Mouse (Mus musculus) gastrocnemius, adult 8-10 months (tissue): ENCODE measurements around the gene Stom. TPM values are rescaled to one million over a fixed set of nuclear protein-coding genes. Genes with fewer than 3 reads are reported as not detected.

Experiments used
- DNase-seq, 2 experiments: peaks; one replicate each; pipeline ENCODE4 v3.0.0; 2022; ENCODE audit warnings: low spot score in 2 of 2
- total RNA-seq, 4 experiments: library from RNA; stranded (reverse); gene quantifications; 2 replicates each; pipeline ENCODE4 v1.2.4; 2022

Gene Stom
- total RNA-seq, 4 experiments from 2014 or later: 25.3 to 27.8 (median 26.6) TPM

GRCm38 (mm10) chr2:35273536-35273935, 63.2 kb downstream of the Stom start:
- peak; percentile 60 to 75 for DNase-seq

DNA sequence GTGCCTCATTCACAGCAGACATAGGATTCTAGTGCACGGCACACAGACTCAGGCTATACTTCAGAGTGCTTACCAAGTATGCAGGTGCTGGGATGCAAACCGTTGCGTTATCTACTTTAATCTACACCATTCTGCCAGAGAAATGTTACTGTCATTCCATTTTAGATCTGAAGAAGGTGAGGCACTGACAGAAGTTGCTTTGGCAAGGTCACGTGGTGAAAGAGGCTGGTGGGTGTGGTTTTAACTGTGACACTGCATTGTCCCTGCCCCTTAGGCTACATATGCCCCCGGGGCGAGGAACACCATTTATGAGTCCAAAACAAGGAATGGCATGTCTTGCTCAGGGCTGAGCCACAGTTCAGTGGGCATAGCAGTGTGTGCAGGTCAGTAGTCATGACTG, 63.9 kb downstream of the Stom start:
- DNase-seq: no peak

DNA sequence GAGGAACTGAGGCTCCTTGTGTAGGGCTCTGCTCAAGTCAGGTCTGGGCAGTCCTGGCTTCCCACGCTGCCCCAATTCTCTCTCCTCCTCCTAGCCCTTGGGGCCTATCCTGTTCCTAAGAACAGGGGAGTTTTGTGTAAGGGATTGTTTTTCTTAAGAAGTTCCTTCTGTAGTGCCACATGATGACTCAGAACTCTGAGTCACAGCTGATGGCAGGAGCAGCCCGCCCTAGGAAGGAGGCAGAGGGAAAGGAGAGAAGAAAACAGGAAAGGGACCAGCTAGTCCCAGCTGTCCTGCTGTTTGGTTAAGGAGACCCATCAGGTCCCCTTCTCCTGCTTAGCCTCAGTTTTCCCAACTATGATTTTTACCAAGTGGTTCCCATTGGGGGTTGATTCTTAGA, 65.0 kb downstream of the Stom start:
- DNase-seq: peak in 1 of 2 experiments; percentile 49

- DNase-seq: peak in 1 of 2 experiments; percentile 47
Measured at GRCm38 (mm10) chr2:35270531-35270984, 66.2 kb downstream of the Stom start.

- peak in 1 of 2 experiments; percentile 47 for DNase-seq
Measured at GRCm38 (mm10) chr2:35269716-35270260, 67.0 kb downstream of the Stom start.

- no peak for DNase-seq
Measured at GRCm38 (mm10) chr2:35269136-35269535, 67.6 kb downstream of the Stom start.

DNA sequence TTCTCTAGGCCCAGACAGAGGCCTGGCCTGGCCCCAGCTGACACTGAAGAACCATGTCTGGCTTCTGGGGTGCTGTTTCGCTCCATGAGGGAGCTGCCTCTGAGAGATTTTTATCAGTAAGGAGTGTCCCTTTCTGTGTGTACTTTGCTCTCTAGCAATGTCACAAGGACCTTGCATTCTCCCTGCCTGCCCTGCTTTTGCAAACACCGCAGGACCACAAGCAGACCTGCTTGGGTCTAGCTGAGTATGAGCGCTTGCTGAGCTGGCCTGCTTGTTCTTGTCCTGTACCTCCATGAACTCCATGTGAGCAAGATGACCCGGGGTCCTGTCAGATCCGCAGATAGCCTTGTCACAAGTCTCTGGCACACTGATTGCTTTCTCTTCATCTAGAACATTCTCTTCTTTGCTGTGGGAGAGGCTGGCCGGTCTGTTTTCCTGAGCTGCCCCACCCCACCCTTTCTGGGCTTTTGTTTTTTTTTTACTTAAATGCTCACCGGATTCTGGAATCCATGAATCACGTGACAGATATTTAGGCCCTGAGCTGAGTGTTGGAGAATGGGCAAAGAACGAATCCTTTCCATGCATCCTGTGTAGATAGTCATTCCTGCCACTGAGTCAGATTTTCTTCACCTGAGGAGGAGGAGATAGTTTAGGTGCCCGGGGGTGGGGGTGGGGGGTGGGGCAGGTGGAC, 68.8 kb downstream of the Stom start:
- no peak for DNase-seq

DNA sequence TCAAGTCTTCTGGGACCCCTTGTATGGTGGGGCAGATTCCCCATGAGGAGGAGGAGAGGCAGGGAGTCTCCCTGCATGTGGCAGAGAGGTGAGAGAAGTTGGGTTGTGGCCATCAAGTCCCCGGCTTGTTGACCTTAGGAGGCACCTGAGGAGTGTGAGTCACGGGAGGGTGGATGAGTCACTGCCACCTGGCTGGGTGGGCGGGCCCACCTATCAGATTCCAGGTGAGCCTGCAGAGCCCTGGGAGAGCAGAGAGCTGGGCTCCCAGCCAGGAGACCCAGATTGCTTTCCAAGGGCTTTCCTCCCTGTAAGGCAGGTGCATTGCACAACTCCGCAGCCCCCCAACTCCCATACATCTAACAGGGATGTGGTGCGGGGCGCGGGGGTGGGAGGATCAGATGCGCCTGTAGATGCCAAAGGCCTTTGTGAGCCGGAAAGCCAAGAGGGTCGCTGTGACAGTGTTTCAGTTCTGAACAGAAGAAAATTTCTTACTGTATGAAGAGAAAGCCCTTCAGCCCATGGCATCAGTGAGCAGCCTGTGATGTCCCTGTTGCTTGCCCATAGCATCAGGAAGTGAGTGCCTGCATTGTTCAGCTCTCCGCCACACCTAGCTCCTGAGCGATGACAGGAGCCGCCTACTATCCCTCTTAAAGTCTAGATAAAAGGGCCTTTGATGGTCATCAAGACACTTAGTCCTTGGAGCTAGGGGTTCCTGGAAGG, 69.5 kb downstream of the Stom start:
- DNase-seq: no peak

DNA sequence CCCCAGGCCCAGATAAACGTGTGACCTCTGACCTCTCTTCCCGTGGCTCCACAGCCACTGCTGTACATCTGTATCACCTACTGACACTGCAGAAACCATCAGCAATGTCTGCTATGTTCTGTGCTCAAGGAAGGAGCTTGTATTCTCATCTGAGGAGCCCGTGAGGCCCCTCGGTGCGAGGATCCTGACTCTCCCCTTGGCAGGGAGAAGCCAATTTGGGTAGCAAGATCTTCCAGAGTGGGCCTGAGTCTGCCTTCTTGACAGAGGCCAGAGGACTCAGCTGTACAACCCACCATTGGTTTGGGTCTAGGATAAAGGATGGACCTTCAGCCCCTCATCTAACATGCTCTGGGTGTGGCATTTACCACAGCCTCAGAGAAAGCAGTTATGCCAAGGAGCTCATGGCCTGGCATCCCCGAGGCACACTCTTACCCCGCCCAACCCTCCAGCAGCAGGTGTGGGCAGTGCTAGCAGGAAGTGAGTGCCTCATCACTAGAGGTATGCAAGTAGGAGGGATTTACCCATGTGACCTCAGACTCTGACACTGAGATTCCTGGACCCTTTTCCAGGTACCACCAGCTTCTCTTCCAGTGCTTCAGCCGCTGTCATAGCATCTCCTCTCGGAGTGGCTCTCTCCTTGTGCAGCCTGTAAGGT, 70.4 kb downstream of the Stom start:
- DNase-seq: no peak

DNA sequence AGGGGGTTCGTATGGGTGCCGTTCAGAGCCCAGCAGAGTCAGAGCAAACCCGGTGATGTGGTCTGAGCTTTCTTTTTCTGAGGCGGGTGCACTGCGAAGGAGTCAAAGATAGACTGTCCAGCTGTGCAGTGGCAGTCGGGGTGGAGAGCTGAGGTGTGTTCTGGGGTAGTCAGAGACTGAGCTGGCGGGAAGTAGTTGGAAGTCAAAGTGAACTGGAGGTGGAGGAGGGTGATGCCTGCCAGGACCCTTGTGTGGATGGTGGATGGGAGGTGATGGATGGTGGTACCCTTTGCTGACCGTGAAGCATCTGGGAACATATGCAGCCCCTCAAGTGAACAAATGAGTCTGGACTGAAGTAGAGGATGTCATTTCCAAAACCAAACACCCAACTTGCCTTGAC, 71.0 kb downstream of the Stom start:
- DNase-seq: no peak

GRCm38 (mm10) chr2:35265296-35265695, 71.5 kb downstream of the Stom start:
- peak in 1 of 2 experiments; percentile 58 for DNase-seq

DNA sequence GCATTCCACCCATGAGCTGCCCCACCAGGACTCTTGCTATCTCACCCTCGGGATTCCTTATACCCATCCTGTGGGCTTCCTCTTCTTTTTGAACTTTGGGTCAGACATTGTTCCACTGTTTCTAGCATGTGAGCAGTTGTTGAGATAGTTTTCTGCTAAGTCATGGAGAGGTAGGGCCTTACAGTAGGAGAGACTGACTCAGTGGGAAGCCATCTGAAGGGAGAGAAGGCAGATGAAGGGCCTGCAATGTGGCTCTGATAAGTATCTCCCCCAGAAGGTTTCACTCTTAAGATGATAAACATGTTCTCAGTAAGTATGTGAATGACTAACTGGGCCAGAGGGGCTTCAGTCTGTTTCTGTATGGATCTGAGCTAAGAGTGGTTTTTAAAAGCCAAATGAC, 72.7 kb downstream of the Stom start:
- DNase-seq: no peak

Other genes starting within 250 kb of the Stom start
- gene AI182371, start 235.4 kb downstream of the Stom start, total RNA-seq: under 1 TPM in 1 of 4 experiments, not detected in 3; 0.16 TPM
- 1 to 10 TPM; 4.1 to 6.0 (median 4.6) TPM for gene Cntrl, start 227.5 kb downstream of the Stom start, total RNA-seq
- 10 to 100 TPM; 70.2 to 83.8 (median 76.1) TPM for gene Rab14, start 135.9 kb downstream of the Stom start, total RNA-seq
- 100 to 1,000 TPM; 276 to 604 (median 428) TPM for gene Gsn, start 80.6 kb downstream of the Stom start, total RNA-seq
- not detected for gene 4930568D16Rik, start 30.8 kb upstream of the Stom start, total RNA-seq
- not detected for gene 4930402F06Rik, start 60.2 kb upstream of the Stom start, total RNA-seq
- 1 to 10 TPM; 3.3 to 5.5 (median 4.0) TPM for gene Ggta1, start 126.3 kb upstream of the Stom start, total RNA-seq
- 10 to 100 TPM; 38.2 to 71.8 (median 40.3) TPM for gene Dab2ip, start 221.3 kb upstream of the Stom start, total RNA-seq